Mouse (Mus musculus) hindbrain, embryonic 11.5 days (tissue): ENCODE results near the gene Pik3c2b. TPM values are rescaled to one million over a fixed set of nuclear protein-coding genes. Genes with fewer than 3 reads are reported as not detected.

Experiments used
- ATAC-seq: fragments of 200-750 bp; cut with Nextera tagmentation; 2 replicates; pipeline ENCODE4 v1.8.0; 2017; ENCODE audit warnings: mild to moderate bottlenecking, moderate TSS enrichment, moderate library complexity; ENCODE audit not compliant: low FRiP score
- DNase-seq: peaks from one replicate; pipeline ENCODE4 v3.0.0-alpha.2; 2015; ENCODE audit warnings: low spot score
- H3K27ac ChIP-seq: fragments of 300-500 bp; sonication (generic); 2 replicates; pipeline ENCODE4 v1.5.1; 2014; ENCODE audit warnings: mild to moderate bottlenecking, low read depth, low read length
- H3K27me3 ChIP-seq: fragments of 300-500 bp; sonication (generic); 2 replicates; pipeline ENCODE4 v1.6.1; 2014; ENCODE audit warnings: mild to moderate bottlenecking, low read length, moderate library complexity, mixed read lengths; ENCODE audit not compliant: control insufficient read depth, insufficient read depth
- H3K36me3 ChIP-seq: fragments of 300-500 bp; sonication (generic); 2 replicates; pipeline ENCODE4 v1.6.1; 2014; ENCODE audit warnings: mild to moderate bottlenecking, low read length, moderate library complexity, mixed read lengths; ENCODE audit not compliant: control insufficient read depth, insufficient read depth
- H3K4me1 ChIP-seq: fragments of 300-500 bp; sonication (generic); replicated peaks from 2 replicates; pipeline ENCODE4 v1.6.1; 2014; ENCODE audit warnings: low read length, mixed read lengths; ENCODE audit not compliant: control insufficient read depth, insufficient read depth
- H3K4me2 ChIP-seq: fragments of 300-500 bp; sonication (generic); replicated peaks from 2 replicates; pipeline ENCODE4 v1.6.1; 2014; ENCODE audit warnings: mild to moderate bottlenecking, low read depth, low read length
- H3K4me3 ChIP-seq: fragments of 300-500 bp; sonication (generic); 2 replicates; pipeline ENCODE4 v1.5.1; 2014; ENCODE audit warnings: low read depth, low read length
- H3K9ac ChIP-seq: fragments of 300-500 bp; sonication (generic); 2 replicates; pipeline ENCODE4 v1.6.1; 2014; ENCODE audit warnings: low read depth, low read length
- H3K9me3 ChIP-seq: fragments of 300-500 bp; sonication (generic); 2 replicates; pipeline ENCODE4 v1.6.1; 2016; ENCODE audit warnings: low read length; ENCODE audit not compliant: control insufficient read depth
- WGBS: fragments of 180-500 bp; shearing (Covaris S2); extraction: QIAGEN DNeasy Blood & Tissue Kit; methylation state at CpG from one replicate; pipeline ENCODE4 v1.1.7; 2014; 5-methylcytosine and 5-hydroxymethylcytosine counted together
- polyA plus RNA-seq: library from polyadenylated mRNA; unstranded; fragments of >200 nt; fragmentation: Nextera tagmentation; extraction: Ambion mirVana; gene quantifications from 2 replicates; pipeline ENCODE4 v1.2.1, GENCODE M21; 2014

Gene Pik3c2b
- polyA plus RNA-seq, 1 experiment from 2014 or later, result 21.2 TPM

DNA sequence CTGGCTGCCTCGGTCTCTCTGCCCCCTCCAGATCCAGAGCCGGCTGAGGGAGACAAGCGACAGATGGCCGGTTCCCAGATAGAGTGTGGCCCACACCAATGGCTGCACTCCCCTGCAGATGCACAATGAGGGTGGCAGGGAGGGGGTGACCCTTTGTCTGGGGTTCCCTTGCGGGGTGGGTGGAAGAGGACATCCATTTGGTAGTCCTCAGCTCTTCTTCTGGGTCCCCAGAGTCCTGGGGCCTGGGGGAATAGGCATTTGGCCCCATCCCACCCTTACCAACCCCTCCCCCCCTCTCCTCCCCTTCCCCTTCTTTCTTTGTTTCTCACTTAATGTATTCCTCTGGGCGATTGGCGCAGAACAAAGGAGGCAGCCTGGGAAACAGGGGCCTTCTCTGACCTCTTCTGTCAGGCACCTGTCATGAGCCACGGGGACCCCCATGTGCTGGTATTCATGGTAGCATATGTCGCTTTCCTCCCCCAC lies 34.7 kb downstream of the Pik3c2b start:
- Histone ChIP-seq H3K27ac (peak overlapping the region; percentile 98), H3K4me2 (peak overlapping the region; percentile 23; the same call in 1 of the 2 replicates), H3K36me3 (no peaks in the 10 kb centered on the region), H3K9ac (peak overlapping the region; percentile 35), H3K27me3 (no peaks in the 10 kb centered on the region), H3K4me3 (no peak overlapping the region), H3K9me3 (no peaks in the 10 kb centered on the region), H3K4me1 (peaks cover 8% of the 10 kb centered on the region)
- ATAC-seq (peak; percentile 91), DNase-seq (peak; percentile 83)
- 3% methylated on average over 8 of the region's 9 CpGs for WGBS

DNA sequence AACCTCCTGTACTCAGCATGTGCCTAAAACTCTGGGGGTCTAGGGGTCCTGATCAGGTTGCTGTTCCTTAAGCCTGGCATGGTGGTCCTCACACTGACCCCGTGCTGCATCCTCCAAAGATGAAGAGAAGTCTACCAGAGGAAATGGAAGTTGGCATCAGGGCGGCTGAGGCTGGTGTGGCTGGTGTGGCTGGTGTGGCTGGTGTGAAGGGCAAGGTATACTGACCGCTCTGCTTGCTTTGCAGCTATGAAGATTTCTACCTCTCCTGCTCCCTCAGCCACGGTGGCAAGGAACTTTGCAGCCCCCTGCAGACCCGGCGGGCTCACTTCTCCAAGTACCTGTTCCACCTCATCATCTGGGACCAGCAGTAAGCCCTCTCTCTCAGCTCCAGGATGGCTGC lies 35.2 kb downstream of the Pik3c2b start:
- WGBS, result 38% methylated on average over 6 of the region's 6 CpGs
- DNase-seq, result no peak
- ATAC-seq, result no peak
- Histone ChIP-seq H3K4me3 (no peak overlapping the region), H3K27me3 (no peaks in the 10 kb centered on the region), H3K27ac (0 out of 2 replicates have a peak overlapping the region, but pooled peaks have one; percentile 42), H3K4me2 (no peak overlapping the region), H3K9me3 (no peaks in the 10 kb centered on the region), H3K4me1 (peaks cover 11% of the 10 kb centered on the region), H3K36me3 (no peaks in the 10 kb centered on the region), H3K9ac (no peak overlapping the region)

DNA sequence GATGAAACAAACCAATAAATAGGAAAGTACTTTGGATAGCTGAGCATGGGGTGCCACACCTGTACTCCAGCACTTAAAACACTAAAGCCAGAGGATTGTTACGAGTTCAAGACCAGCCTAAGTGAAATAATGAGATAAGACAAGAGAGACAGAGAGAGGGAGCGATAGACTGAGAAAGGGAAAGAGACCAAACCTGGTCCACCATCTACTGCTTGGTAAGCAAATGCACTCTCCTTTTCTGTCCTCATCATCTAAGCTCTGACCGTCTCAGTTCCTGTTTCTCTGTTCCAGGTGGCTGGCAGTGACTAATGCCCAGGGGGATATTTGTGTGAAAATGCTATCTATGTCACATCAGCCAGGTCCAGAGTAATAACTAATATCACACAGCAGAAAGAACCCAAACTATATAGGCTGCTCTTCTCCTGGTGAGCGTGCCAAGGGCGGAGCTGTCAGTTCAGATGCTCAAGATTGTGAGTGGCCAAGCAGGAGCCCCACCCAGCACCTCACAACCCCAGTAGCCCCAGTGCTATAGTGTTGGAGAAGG lies 37.6 kb downstream of the Pik3c2b start:
- Histone ChIP-seq H3K4me3 (no peak overlapping the region), H3K9ac (no peak overlapping the region), H3K27me3 (no peaks in the 10 kb centered on the region), H3K4me1 (peaks cover 16% of the 10 kb centered on the region), H3K27ac (no peak overlapping the region), H3K4me2 (no peak overlapping the region), H3K36me3 (no peaks in the 10 kb centered on the region), H3K9me3 (no peaks in the 10 kb centered on the region)
- 94% methylated on average over 5 of the region's 5 CpGs for WGBS
- ATAC-seq, result no peak
- no peak for DNase-seq

DNA sequence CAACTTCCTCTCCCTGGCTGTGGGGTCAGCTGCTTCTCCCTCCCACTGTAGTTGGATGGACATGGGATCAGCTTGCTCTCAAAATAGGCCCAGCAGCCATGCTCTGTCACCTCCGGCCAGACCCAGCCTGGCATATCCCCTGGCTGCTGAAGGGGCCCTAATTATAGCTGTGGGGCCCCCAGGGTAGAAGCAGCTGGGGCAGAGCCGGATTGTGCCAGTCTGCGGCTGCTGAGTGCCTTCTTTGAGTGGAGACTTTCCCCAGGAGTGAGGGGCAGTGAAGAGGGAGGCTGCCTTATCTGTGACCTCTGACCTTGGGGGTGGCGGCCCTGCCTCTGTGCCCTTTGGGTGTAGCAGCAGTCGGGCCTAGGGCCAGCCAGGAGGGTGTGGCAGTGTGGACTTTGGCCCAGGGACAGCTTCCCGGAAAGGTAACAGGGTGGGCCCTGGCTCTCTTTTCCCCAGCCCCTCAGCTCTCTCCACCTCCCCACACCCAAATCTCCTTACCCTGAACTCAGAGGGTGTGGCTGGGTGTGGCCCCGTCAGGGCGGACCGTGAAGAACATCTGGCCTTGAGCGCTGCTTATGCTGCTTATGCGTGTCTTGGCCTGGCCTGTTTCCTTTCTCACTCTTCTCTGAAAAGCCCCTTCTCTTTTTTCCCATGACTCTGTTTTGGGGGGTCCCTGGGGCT lies 38.6 kb downstream of the Pik3c2b start:
- Histone ChIP-seq H3K4me2 (no peak overlapping the region), H3K9ac (no peak overlapping the region), H3K27ac (no peak overlapping the region), H3K4me1 (peaks cover 16% of the 10 kb centered on the region), H3K9me3 (no peaks in the 10 kb centered on the region), H3K27me3 (no peaks in the 10 kb centered on the region), H3K4me3 (no peak overlapping the region), H3K36me3 (no peaks in the 10 kb centered on the region)
- no peak for DNase-seq
- ATAC-seq, result no peak
- WGBS, result 76% methylated on average over 11 of the region's 11 CpGs

DNA sequence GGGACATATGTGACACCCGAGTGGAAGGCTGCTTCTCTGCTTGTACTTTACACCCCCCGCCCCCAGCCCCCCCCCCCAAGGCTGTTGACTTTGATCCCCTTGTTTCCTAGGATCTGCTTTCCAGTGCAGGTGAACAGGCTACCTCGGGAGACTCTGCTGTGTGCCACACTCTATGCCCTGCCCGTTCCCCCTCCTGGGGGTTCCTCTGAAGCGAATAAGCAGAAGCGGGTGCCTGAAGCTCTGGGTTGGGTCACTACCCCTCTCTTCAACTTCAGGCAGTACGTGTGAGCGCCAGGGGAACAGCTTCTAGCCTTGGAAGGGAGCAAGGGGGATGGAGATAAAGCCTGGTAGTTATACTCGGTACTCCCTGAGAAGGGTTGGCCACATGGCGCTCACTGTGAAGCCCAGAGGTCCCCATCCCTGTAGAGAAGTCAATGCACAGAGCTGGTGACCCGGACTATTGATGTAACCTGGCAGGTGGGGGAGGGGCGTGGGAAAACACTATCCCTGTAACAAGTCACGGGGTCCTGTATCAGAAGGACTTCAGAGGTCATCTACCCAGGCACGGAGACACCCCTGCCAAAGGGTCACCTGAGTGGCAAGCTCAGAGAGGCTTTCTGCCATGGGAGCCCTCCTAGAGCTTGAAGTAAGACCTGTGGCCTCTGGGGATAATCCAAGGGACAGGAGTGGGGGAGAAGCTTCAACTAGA lies 39.4 kb downstream of the Pik3c2b start:
- no peaks in the 10 kb centered on the region for H3K27me3 ChIP-seq
- H3K4me3 ChIP-seq, result no peak overlapping the region
- H3K27ac ChIP-seq, result no peak overlapping the region
- peaks cover 12% of the 10 kb centered on the region for H3K4me1 ChIP-seq
- no peaks in the 10 kb centered on the region for H3K36me3 ChIP-seq
- WGBS, result 77% methylated on average over 14 of the region's 14 CpGs
- DNase-seq, result no peak
- no peak overlapping the region for H3K4me2 ChIP-seq
- ATAC-seq, result no peak
- no peaks in the 10 kb centered on the region for H3K9me3 ChIP-seq
- H3K9ac ChIP-seq, result no peak overlapping the region

DNA sequence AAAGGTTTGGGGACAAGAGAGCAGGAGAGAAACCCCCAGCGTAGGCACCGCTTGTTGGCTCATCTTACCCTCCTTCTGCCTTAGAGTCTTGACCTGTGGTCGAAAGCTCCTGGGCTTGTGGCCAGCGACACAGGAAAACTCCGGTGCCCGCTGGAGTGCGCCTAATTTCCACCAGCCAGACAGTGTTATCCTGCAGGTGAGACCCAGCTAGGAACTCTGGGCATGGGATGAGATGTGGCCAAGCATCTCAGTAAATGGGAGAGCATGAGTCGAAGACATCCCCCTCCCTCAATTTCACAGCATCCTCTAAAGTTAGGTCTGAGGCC lies 39.9 kb downstream of the Pik3c2b start:
- no peak for ATAC-seq
- Histone ChIP-seq H3K36me3 (0 out of 2 replicates have a peak, but pooled peaks cover 4% of the 10 kb centered on the region), H3K9ac (no peak overlapping the region), H3K4me3 (no peak overlapping the region), H3K27me3 (no peaks in the 10 kb centered on the region), H3K9me3 (no peaks in the 10 kb centered on the region), H3K27ac (0 out of 2 replicates have a peak overlapping the region, but pooled peaks have one; percentile 20), H3K4me2 (no peak overlapping the region), H3K4me1 (peaks cover 12% of the 10 kb centered on the region)
- DNase-seq, result no peak
- WGBS, result 91% methylated on average over 8 of the region's 8 CpGs

DNA sequence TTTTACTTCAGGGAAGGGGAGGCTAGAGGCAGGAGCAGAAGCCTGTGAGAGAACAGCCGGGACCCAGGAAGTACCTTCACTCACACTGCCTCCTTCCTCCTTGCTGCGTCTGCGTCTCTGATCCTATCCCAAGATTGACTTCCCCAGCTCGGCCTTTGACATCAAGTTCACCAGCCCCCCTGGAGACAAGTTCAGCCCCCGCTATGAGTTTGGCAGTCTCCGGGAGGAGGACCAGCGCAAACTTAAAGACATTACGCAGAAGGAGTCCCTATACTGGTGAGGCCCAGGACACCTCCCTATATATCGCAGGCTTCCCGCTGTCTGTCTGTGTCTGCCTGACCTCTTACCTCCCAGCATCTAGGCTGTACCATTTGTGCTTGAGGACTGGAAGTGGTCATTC lies 41.3 kb downstream of the Pik3c2b start:
- no peak for ATAC-seq
- 75% methylated on average over 10 of the region's 10 CpGs for WGBS
- no peaks in the 10 kb centered on the region for H3K27me3 ChIP-seq

DNA sequence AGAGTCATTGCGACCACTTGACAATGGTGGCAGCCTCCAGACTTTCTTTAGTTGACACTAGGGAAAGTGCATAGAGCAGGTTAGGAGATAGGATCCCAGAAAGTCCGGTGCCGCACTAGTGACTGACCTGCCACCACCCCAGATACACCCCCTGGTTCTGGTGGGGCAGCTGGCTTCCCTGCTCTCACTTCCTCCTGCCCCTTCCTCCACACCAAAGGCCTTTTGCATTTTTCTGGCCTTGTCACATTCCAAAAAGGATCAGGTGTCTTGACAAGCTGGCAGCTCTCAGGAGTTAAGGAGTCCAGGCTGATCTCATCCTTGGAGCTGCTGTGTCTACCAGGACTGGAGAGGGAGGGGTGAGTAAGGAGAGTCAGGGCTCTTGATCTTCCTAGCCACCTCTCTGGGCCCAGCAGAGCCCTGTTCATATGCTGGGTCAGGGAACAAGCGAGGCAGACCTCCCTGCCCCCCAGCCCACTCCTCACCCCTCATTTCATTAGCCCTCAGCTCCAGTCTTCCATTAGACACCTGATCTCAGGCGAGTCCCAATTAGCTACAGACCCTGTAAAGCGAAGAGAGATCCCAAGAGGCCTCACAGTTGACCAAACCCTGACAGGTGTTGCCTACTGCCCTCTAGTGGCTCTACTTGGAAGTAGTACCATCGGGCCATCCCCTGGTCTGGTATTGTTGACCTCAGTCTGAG lies 41.9 kb downstream of the Pik3c2b start:
- DNase-seq (peak; percentile 89), ATAC-seq (peak; percentile 76)
- Histone ChIP-seq H3K9ac (no peak overlapping the region), H3K36me3 (peaks cover 11% of the 10 kb centered on the region), H3K27ac (peak overlapping the region; percentile 65), H3K27me3 (no peaks in the 10 kb centered on the region), H3K9me3 (no peaks in the 10 kb centered on the region), H3K4me3 (no peak overlapping the region), H3K4me2 (no peak overlapping the region; the same call in 1 of the 2 replicates), H3K4me1 (peaks cover 8% of the 10 kb centered on the region)
- WGBS, result 42% methylated on average over 7 of the region's 7 CpGs

More for the DNA sequence above, 41.3 kb downstream of the Pik3c2b start:
- H3K27ac ChIP-seq, result peak overlapping the region; percentile 65; the same call in 1 of the 2 replicates
- H3K4me2 ChIP-seq, result no peak overlapping the region
- H3K36me3 ChIP-seq, result peaks cover 11% of the 10 kb centered on the region
- no peaks in the 10 kb centered on the region for H3K9me3 ChIP-seq
- no peak for DNase-seq
- no peak overlapping the region for H3K4me3 ChIP-seq
- H3K9ac ChIP-seq, result no peak overlapping the region
- peaks cover 8% of the 10 kb centered on the region for H3K4me1 ChIP-seq
